21 mouse cellular contexts compared by ENCODE assay signal in genomic region chr1:43082946-43083345, GRCm38 (mm10). TPM values are rescaled to one million over a fixed set of nuclear protein-coding genes. Genes with fewer than 3 reads are reported as not detected.
DNase-seq lines count a peak whose midpoint lies in the region; ATAC-seq and TF ChIP-seq lines count a peak whose summit lies in the region.
"Had no signal": no experiment of that assay in that cellular context is flagged by ENCODE, and none has a peak within 500 bp of the region (broad histone marks: within the 10 kb centered on the region; RNA-seq: fewer than 3 reads in every experiment).

No protein-coding gene starts in this region.

- ATAC-seq in lung, postnatal 0 days: peak; percentile 77
- ATAC-seq: forebrain, embryonic 14.5 days; forebrain, embryonic 16.5 days had no signal

- H3K27me3 ChIP-seq in heart, embryonic 10.5 days (ENCODE audit: insufficient read depth, poor library complexity, severe bottlenecking): no peaks in the 10 kb centered on the region
- no peaks in the 10 kb centered on the region for H3K27me3 ChIP-seq in lung, postnatal 0 days (replicated peaks; ENCODE audit: insufficient read depth, low read length)
- no peaks in the 10 kb centered on the region for H3K27me3 ChIP-seq in limb, embryonic 10.5 days (ENCODE audit: low read depth, poor library complexity, severe bottlenecking)
- H3K27me3 ChIP-seq: embryonic facial prominence, embryonic 12.5 days; forebrain, embryonic 12.5 days had no signal

- H3K9ac ChIP-seq in lung, postnatal 0 days (replicated peaks; ENCODE audit: low read depth): no peak overlapping the region
- H3K9ac ChIP-seq: embryonic facial prominence, embryonic 12.5 days; forebrain, embryonic 12.5 days had no signal

- DNase-seq in heart, embryonic 10.5 days (ENCODE audit: low spot score): peak; percentile 25
- DNase-seq in heart, postnatal 36 days: no peak
- peak; percentile 51 for DNase-seq in lung, postnatal 0 days (ENCODE audit: low spot score)
- DNase-seq in lung, adult 2 months: no peak
- peak; percentile 26 for DNase-seq in fat pad, adult 2 months (ENCODE audit: extremely low read depth, low read depth, low spot score)
- peak; percentile 15 for DNase-seq in limb, embryonic 10.5 days (ENCODE audit: low spot score)
- DNase-seq in adrenal gland, adult 18-20 months (ENCODE audit: low spot score in 2 of 2): no peak
- DNase-seq: adrenal gland, adult 8-10 months; adrenal gland, postnatal 14 days; adrenal gland, postnatal 36 days; cerebellum, adult 11-12 months; cerebellum, adult 2 months; cerebellum, adult 9-10 months; cerebellum, postnatal 10 days; cerebellum, postnatal 25 days had no signal

- H3K36me3 ChIP-seq in heart, embryonic 10.5 days: peaks cover 5% of the 10 kb centered on the region; the same call in 1 of the 2 replicates
- no peaks in the 10 kb centered on the region for H3K36me3 ChIP-seq in lung, postnatal 0 days (ENCODE audit: insufficient read depth, low read length)
- H3K36me3 ChIP-seq in limb, embryonic 10.5 days: peaks cover 7% of the 10 kb centered on the region; the same call in 1 of the 2 replicates
- H3K36me3 ChIP-seq: embryonic facial prominence, embryonic 12.5 days had no signal

- H3K4me1 ChIP-seq in heart, embryonic 10.5 days: no peaks in the 10 kb centered on the region
- no peaks in the 10 kb centered on the region for H3K4me1 ChIP-seq in lung, postnatal 0 days (ENCODE audit: insufficient read depth, low read depth, low read length)
- peaks cover 2% of the 10 kb centered on the region; the same call in 1 of the 2 replicates for H3K4me1 ChIP-seq in lung, adult 2 months (ENCODE audit: control insufficient read depth, insufficient read depth, low read length)
- no peaks in the 10 kb centered on the region for H3K4me1 ChIP-seq in limb, embryonic 10.5 days
- H3K4me1 ChIP-seq: embryonic facial prominence, embryonic 10.5 days; embryonic facial prominence, embryonic 12.5 days; forebrain, embryonic 10.5 days; forebrain, embryonic 12.5 days had no signal

- no peak overlapping the region for H3K4me2 ChIP-seq in lung, postnatal 0 days (replicated peaks; ENCODE audit: low read depth, low read length)
- H3K4me2 ChIP-seq: embryonic facial prominence, embryonic 12.5 days; forebrain, embryonic 12.5 days had no signal

- no peak overlapping the region for H3K4me3 ChIP-seq in heart, embryonic 10.5 days
- H3K4me3 ChIP-seq in lung, postnatal 0 days (ENCODE audit: low read depth, low read length): no peak overlapping the region
- H3K4me3 ChIP-seq in lung, adult 2 months (replicated peaks; ENCODE audit: extremely low read depth, low read depth, low read length): no peak overlapping the region
- H3K4me3 ChIP-seq in limb, embryonic 10.5 days: no peak overlapping the region
- H3K4me3 ChIP-seq: embryonic facial prominence, embryonic 10.5 days; embryonic facial prominence, embryonic 12.5 days; forebrain, embryonic 10.5 days; forebrain, embryonic 12.5 days had no signal

- H3K9me3 ChIP-seq in heart, embryonic 10.5 days: no peaks in the 10 kb centered on the region
- no peaks in the 10 kb centered on the region for H3K9me3 ChIP-seq in lung, postnatal 0 days (ENCODE audit: low read length)
- no peaks in the 10 kb centered on the region for H3K9me3 ChIP-seq in limb, embryonic 10.5 days (replicated peaks)
- H3K9me3 ChIP-seq: embryonic facial prominence, embryonic 10.5 days; embryonic facial prominence, embryonic 12.5 days; forebrain, embryonic 10.5 days; forebrain, embryonic 12.5 days had no signal

- no peak overlapping the region for H3K27ac ChIP-seq in heart, embryonic 10.5 days
- H3K27ac ChIP-seq in lung, postnatal 0 days (ENCODE audit: low read length): no peak overlapping the region
- H3K27ac ChIP-seq in limb, embryonic 10.5 days: no peak overlapping the region
- H3K27ac ChIP-seq: embryonic facial prominence, embryonic 10.5 days; embryonic facial prominence, embryonic 12.5 days; forebrain, embryonic 10.5 days; forebrain, embryonic 12.5 days had no signal

- intact Hi-C loops in heart, postnatal 36 days (cut with DNase I): no loop called here

- WGBS in heart, embryonic 10.5 days: 83% methylated on average over 5 of the region's 5 CpGs
- 71% methylated on average over 5 of the region's 5 CpGs for WGBS in lung, postnatal 0 days
- 75% methylated on average over 5 of the region's 5 CpGs for WGBS in lung, adult 2 months
- 88% methylated on average over 5 of the region's 5 CpGs for WGBS in limb, embryonic 10.5 days

- no peak for TF ChIP-seq CTCF in lung, postnatal 0 days (IDR thresholded peaks at IDR 0.05)
- no peak for TF ChIP-seq CTCF in lung, adult 2 months (IDR thresholded peaks at IDR 0.05; ENCODE audit: insufficient read depth, low read length)

- no peak for TF ChIP-seq EP300 in lung, postnatal 0 days (IDR thresholded peaks at IDR 0.05)

- no peak for TF ChIP-seq POLR2A in lung, adult 2 months (IDR thresholded peaks at IDR 0.05; ENCODE audit: borderline replicate concordance, extremely low read depth, low read depth, low read length)

RNA-seq across cellular contexts. Expression of gene Tgfbrap1, which starts 15.5 kb away (rescaled TPM):
- 9.6 and 10.2 TPM in 2 replicates for polyA plus RNA-seq in heart, embryonic 10.5 days (2016; fragmentation: Nextera tagmentation; extraction: Ambion mirVana)
- 10 to 100 TPM; 14.9 to 15.3 TPM for total RNA-seq in heart, postnatal 36 days (2021)
- polyA plus RNA-seq in lung, postnatal 0 days (2015; fragmentation: Nextera tagmentation; extraction: Ambion mirVana): 7.7 and 8.4 TPM in 2 replicates
- polyA plus RNA-seq in lung, adult 2 months (2012; rRNA removed): 28.5 and 30.6 TPM in 2 replicates
- 9.5 and 12.0 TPM in 2 replicates for polyA plus RNA-seq in limb, embryonic 10.5 days (2016; fragmentation: Nextera tagmentation; extraction: Ambion mirVana)
- total RNA-seq in adrenal gland, adult 18-20 months (2021): 10 to 100 TPM; 26.8 to 31.6 TPM

RNA-seq across cellular contexts. Expression of gene AI597479, which starts 15.6 kb away (rescaled TPM):
- 26.4 TPM in 2 replicates for polyA plus RNA-seq in heart, embryonic 10.5 days (2016; fragmentation: Nextera tagmentation; extraction: Ambion mirVana)
- 10 to 100 TPM; 17.6 to 19.9 TPM for total RNA-seq in heart, postnatal 36 days (2021)
- 16.3 and 17.6 TPM in 2 replicates for polyA plus RNA-seq in lung, postnatal 0 days (2015; fragmentation: Nextera tagmentation; extraction: Ambion mirVana)
- 4.3 and 6.6 TPM in 2 replicates for polyA plus RNA-seq in lung, adult 2 months (2012; rRNA removed)
- 33.6 and 40.8 TPM in 2 replicates for polyA plus RNA-seq in limb, embryonic 10.5 days (2016; fragmentation: Nextera tagmentation; extraction: Ambion mirVana)
- 10 to 100 TPM; 18.8 to 19.4 TPM for total RNA-seq in adrenal gland, adult 18-20 months (2021)

Comparison
In these comparisons a context has a peak if more than half of its experiments do, and no peak if none do; other contexts are left out.
1. DNase-seq: peak in heart, embryonic 10.5 days (single experiment), lung, postnatal 0 days (single experiment), fat pad, adult 2 months (single experiment) and limb, embryonic 10.5 days (single experiment); none in heart, postnatal 36 days (0 of 2), lung, adult 2 months (single experiment) and adrenal gland, adult 18-20 months (0 of 2).